Mouse (Mus musculus) neutrophil, adult 5-6 weeks (primary cell): ENCODE results near the gene Bpnt1. TPM values are rescaled to one million over a fixed set of nuclear protein-coding genes. Genes with fewer than 3 reads are reported as not detected.
"Not testable (repeated sequence)": the region's sequence is repeated elsewhere in the genome, so short reads cannot be mapped to it uniquely, and the experiment has no call there.

Experiments
- ATAC-seq: fragments of 151-379, 151-347 bp; 2 replicates; pipeline ENCODE4 v1.8.0; 2017; ENCODE audit warnings: mild to moderate bottlenecking, moderate TSS enrichment; ENCODE audit not compliant: insufficient number of reproducible peaks, poor library complexity, low FRiP score, severe bottlenecking; ENCODE audit errors: extremely low read depth
- total RNA-seq: library from RNA; stranded (forward); fragments of 200-1000 nt; gene quantifications from 2 replicates; pipeline ENCODE4 v1.2.3, GENCODE M21; 2017

The Bpnt1 gene
- 12.5 and 12.8 TPM in 2 replicates for total RNA-seq

GRCm38 (mm10) chr1:185331983-185332430, at the start of gene Bpnt1:
TSS of gene Bpnt1 (plus strand) at chr1:185332149.
- ATAC-seq, result peak; percentile 73

- ATAC-seq, result no peak
These were observed 49.1 kb upstream of the Bpnt1 start for GRCm38 (mm10) chr1:185282846-185283245.

DNA sequence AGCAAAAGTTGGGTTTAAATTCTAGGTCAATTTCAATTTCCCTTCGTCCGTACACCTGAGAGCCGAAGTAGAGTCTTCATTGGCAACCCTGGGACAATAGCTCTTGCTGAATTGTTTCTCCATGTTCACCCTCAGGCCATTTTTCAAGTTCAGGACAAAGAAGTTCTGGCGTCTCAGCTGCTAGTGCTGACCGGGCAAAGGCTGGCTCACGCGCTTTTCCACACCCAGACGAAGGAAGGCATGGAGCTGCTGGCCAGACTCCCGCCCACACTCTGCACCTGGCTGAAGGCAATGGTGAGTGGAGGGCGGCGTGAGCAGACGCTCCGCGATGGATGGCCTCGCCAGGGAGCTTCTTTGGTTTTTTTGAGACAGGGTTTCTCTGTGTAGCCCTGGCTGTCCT, 48.7 kb upstream of the Bpnt1 start:
- ATAC-seq, result no peak

- no peak for ATAC-seq
These were observed 47.2 kb upstream of the Bpnt1 start for GRCm38 (mm10) chr1:185284740-185285139.

GRCm38 (mm10) chr1:185285171-185285570, 46.8 kb upstream of the Bpnt1 start:
- no peak for ATAC-seq

- ATAC-seq, result no peak
These were observed 44.9 kb upstream of the Bpnt1 start for GRCm38 (mm10) chr1:185287066-185287465.

DNA sequence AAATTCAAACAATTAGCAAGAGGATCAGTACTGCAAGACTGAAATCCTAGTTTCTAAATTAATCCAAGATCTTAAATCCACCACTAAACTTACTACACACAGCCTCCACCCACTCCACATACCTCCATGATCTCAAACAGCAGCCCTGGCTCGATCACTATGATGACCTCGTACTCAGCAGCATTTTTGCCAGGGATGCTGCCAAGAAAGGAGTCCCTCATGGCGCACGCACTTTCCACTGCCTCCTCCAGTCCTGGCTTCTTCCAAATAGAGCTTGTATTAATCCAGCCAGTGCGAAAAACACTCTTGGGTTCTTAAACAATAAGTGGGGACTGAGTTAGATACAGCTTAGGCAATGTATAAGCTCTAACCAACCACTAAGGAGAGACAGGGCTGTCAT, 42.7 kb upstream of the Bpnt1 start:
- ATAC-seq, result no peak

DNA sequence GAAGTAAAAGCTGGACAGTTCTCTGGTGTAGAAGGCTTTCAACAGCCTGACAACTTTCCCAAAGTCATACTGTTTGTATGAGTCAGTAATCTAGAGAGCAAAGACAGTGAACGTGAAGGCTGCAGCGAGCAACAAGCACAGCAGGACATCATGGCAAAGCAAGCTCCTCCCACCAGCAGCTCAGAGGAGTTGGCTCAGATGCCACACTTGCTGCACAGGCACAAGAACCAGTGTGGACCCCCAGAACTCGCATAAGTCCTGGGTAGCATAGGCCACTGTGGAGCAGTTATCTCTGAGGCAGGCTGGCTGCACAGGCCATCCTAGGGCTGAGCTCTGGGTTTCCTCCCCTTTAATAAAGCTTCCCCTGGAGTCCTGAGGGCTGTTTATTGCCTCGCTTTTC, 40.6 kb upstream of the Bpnt1 start:
- ATAC-seq, result no peak

DNA sequence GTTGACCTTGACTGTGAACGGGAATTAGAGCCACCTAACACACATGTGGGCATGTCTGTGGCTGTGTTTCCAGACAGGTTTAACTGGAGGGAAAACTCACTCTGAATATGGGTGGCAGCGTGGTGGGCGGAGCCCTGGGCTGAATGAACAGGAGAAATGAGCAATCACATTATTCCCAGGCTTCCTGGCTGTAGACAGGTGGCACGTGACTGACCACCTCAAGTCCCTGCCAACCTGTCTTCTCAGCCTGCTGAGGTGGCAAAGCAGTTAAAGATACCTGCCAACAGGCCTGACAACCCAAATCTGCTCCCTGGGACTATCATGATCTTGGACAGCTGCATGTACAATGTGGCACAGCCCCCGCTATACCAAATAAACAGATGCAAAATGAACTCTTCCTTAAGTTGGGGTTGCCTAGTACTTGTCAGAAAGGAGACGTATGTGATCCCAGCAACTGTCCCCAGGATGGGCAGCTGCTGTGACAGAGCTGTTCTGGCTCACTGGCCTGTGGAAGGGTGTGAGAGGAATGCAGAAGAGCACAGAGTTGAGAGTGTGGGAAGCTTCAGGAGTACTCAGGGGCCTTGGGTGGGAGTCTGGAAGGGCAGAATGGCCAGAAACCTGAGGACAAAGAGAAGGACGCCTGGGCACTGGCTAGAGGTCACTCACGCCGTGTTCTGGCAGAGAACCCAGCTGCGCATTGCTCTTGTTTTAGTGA, 39.1 kb upstream of the Bpnt1 start:
- ATAC-seq, result no peak

DNA sequence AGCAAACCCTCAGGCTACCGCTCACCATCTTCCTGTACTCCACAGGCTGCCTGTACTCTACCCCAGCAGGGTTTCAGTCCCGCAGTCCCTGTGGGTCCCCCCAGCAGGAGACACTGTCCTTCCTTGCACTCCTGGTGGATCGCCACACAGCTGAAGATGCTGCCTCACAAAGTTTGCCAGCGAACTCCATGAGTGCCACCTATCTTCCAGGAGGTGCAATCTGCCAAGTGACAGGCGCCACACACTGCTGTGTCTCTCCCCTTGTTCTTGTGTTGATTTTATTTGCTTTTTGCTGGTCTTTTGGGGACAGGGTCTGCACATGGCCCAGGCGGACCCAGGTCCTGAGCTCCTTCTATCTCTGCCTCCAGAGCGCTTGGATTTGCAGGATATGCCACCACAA, 35.1 kb upstream of the Bpnt1 start:
- no peak for ATAC-seq

GRCm38 (mm10) chr1:185298496-185298895, 33.5 kb upstream of the Bpnt1 start:
- ATAC-seq, result no peak

- no peak for ATAC-seq
These were observed 29.1 kb upstream of the Bpnt1 start for GRCm38 (mm10) chr1:185302816-185303215.

GRCm38 (mm10) chr1:185306836-185307235, 25.1 kb upstream of the Bpnt1 start:
- ATAC-seq, result no peak

- ATAC-seq, result no peak
These were observed 24.3 kb upstream of the Bpnt1 start for GRCm38 (mm10) chr1:185307645-185308044.

DNA sequence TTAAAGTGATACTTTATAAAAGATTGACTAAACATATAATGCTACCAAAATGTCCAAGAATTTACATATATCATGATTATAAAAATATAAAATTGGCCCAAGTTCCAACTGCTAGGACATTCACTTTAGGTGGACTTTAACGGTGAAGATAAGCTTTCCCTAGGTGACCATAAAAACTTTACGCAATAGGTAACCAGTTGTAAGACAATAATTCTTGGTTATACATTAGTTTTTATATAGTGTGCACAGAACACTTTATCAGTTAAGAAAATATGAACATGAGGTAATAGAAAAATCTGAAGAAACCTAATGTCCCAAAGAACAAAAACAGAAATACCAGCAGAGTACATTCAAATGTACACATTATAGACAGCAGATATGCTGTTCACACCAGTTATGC, 23.6 kb upstream of the Bpnt1 start:
- ATAC-seq, result no peak

- no peak for ATAC-seq
These were observed 23.0 kb upstream of the Bpnt1 start for GRCm38 (mm10) chr1:185308908-185309307.

- ATAC-seq, result no peak
These were observed 20.0 kb upstream of the Bpnt1 start for GRCm38 (mm10) chr1:185311949-185312348.

DNA sequence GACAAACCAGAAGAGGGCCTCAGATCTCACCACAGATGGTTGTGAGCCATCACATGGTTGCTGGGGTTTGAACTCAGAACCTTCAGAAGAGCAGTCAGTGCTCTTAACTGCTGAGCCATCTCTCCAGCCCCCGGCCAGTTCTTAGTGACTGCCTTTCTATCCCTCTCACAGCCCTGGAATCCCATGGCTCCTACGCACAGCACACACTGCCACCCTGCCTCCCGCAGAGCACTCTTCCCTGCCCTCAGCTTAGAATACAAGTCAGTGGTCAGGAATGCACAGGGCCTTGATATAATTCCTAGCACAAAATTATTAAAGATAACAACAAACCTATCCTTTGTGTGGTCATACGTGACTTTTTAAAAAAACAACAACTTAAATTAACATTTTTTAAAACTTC, 17.4 kb upstream of the Bpnt1 start:
- no peak for ATAC-seq

DNA sequence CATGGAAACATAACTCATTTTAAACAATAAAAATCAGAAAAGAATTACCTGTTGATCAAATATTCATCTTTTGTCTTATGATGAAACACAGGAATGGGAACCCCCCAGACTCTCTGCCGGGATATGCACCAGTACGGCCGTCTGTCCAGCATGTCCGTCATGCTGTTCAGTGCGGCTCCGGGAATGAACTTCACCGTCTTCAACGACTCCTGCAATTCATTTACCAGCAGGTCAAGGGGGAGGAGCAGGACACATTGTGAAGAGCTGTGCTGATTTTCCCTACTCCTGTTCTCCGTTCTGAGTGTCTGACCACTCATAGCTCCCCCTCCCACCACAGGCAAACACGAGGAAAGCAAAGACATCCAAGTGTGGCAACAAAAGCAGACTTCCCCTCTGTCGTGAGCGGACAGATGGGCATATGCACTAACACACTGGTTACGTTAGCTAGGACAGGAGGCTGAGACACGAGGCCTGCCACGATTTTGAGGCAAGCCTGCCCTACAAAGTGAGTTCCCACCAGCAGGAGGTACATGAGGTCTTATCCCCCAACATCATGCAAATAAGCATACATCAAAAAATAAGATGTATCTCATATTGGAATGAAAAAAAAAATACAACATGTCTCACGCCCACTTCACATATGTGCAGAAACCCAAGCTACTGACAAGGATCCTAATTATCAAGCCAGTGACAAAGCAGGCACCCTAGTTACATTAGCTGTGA, 15.9 kb upstream of the Bpnt1 start:
- ATAC-seq, result no peak

- ATAC-seq, result not testable (repeated sequence)
These were observed 4.1 kb upstream of the Bpnt1 start for GRCm38 (mm10) chr1:185327754-185328345.
